Mouse (Mus musculus) heart, adult 9 months (tissue): ENCODE data around the gene Chka.

ENCODE experiments used
- DNase-seq, 2 experiments: peaks; one replicate each; pipeline ENCODE4 v3.0.0; 2022; ENCODE audit warnings: low spot score in 2 of 2

The Chka gene

GRCm38 (mm10) chr19:3846676-3847604 lies 4.6 kb upstream of the Chka start:
- DNase-seq: no peak

DNA sequence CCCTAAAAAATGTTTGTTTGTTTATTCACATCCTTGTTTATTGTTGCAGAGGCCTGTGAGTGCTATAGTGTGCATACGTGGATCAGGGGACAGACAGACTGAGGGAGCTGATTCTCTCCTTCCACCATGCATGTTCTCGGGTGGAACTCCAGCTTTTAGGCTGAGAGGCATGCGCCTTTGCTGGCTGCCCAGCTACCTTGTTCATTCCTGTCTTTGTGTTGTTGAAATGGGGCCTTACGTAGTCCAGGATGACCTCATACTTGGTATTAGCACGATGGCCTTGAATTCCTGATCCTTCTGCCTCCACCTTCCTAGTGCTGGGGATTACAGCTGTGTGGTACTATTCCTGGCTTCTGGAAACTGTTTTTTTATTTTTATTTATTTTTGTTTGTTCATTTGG lies 3.9 kb upstream of the Chka start:
- no peak for DNase-seq

- no peak for DNase-seq
Observed at GRCm38 (mm10) chr19:3848207-3848808, 3.3 kb upstream of the Chka start.

DNA sequence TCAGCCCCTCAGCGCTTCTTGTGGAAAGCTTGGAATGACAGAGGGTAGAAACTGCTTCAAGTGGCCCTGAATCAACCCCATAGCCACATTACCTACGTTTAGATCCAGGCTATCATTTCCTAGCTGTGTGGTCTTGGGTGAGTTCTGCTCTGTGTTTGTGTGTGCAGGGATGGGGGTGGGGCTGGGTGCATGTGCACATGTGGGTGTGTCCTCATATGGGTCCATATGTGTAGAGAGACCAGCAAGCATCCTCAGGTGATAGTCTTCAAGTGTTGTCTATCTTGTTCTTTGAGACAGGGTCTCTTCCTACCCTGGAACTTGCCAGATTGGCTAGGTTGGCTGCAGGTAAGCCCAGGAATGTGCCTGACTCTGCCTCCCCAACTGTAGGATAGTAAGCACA lies 2.3 kb upstream of the Chka start:
- no peak for DNase-seq

DNA sequence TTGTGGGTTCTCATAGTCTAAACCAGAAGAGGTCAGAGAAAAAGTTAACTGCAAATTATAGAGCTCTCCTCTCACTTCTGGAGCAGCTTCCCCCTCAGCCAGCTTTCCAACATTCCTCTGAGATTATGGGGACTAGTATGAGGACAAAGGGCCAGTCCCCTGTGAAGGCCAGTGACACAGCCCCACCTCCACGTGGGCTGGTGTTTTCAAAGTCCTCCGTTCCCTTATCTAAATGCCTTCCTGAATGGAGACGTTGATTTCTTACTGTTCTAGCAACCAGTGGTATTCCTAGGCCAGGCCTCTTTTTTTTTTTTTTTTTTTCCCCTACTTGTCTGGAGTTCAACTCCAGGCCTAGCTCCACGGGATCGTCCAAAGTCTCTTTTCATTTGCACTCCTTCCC lies 1.5 kb upstream of the Chka start:
- DNase-seq: no peak

- DNase-seq: peak in 1 of 2 experiments; percentile 15
Observed at GRCm38 (mm10) chr19:3850847-3851469, 615 bp upstream of the Chka start.

GRCm38 (mm10) chr19:3851979-3852681 lies 557 bp downstream of the Chka start:
- peak; percentile 34 to 35 for DNase-seq

GRCm38 (mm10) chr19:3853121-3853520 lies 1.5 kb downstream of the Chka start:
- no peak for DNase-seq

DNA sequence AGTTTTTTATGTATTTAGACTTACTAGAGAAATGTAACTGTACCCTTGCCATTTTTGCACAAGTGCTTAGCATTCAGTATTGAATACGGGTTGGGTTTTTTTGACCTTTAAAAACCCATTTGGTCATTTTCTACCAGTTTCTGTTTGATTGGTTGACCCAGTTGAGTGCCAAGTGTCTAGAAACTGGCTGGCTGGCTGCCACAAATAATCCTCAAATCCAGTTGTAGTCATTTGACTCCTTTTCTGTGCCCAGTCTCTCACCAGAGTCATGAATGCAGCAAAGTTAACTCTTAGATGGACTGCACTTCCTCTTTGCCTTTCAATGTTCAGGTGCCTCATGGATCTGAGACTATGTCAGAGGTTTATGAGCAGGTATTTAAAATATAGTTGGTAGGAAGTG lies 2.3 kb downstream of the Chka start:
- DNase-seq: no peak

GRCm38 (mm10) chr19:3855091-3855490 lies 3.5 kb downstream of the Chka start:
- DNase-seq: no peak

GRCm38 (mm10) chr19:3855601-3856000 lies 4.0 kb downstream of the Chka start:
- DNase-seq: no peak

DNA sequence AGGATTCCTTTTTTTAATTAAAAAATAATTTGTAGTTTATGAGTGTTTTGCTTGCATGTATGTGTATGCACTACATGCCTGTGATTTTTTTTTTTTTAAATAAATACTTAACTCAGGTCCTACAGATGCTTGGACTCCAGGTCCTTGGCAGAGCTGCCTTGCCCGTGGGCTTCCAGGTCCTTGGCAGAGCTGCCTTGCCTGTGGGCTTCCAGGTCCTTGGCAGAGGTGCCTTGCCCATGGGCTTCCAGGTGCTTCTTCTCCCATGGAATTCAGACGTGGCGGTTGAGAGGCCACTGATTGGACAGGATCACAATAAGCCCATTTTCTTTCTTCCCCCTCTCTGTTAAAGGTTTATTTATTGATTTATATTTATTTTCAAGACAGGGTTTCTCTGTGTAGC lies 5.6 kb downstream of the Chka start:
- DNase-seq: no peak

- DNase-seq: no peak
Observed at GRCm38 (mm10) chr19:3862713-3863112, 11.1 kb downstream of the Chka start.

GRCm38 (mm10) chr19:3864960-3865359 lies 13.4 kb downstream of the Chka start:
- DNase-seq: no peak

DNA sequence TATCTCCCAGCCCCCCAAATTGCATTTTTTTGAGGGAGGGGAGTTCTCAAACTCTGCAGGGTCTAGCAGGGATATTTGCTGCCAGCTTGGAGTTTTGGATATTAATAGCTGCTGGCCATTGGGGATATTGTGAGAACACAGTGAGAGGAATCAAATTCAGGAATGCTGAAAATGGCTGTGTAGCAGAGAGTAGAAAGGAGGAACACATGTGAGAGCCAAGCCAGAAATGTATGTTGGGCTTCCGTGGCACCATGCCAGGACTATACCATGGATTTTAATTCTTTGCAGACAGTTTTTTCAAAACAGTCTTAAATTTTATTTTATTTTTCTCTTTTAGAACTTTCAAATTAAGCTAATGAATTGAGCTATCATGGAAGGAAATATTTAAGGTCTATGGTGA lies 16.7 kb downstream of the Chka start:
- no peak for DNase-seq

DNA sequence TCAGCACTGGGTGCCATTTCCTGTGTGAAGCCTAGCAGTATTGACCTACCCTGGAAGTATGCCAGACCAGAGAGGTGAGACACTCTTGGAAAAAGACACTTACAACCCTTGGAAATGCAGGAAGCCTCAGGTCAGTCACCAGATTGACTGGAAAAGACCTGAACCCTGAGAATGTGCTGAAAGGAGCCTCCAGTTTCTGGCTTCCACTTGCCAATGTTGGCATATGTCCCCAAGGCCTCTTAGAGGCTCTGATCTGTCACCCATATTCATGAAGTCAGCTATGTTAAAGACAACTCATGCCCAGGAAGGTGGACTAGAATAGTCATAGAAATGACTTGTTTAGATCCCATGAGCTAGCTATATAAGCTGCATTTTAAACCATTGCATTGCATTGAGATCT lies 19.9 kb downstream of the Chka start:
- DNase-seq: no peak

DNA sequence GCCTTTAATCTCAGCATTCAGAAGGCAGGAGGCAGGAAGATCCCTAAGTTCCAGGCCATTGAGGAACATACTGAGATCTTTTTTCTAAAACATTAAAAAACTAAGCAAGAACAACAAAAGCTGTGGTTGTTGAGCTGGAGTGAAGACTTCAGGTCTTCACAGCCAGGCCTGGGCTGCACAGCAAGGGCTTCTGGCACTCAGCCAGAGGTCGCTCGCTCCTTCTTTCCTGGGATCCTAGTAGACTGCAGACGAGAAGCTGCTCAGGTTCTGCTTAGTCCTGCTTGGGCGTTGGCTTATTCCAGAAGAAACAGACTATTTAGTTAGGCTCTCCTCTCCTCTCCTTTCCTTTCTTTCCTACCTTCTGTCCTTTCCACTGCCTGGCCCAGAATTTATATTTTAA lies 20.8 kb downstream of the Chka start:
- no peak for DNase-seq

GRCm38 (mm10) chr19:3875045-3875444 lies 23.5 kb downstream of the Chka start:
- no peak for DNase-seq

DNA sequence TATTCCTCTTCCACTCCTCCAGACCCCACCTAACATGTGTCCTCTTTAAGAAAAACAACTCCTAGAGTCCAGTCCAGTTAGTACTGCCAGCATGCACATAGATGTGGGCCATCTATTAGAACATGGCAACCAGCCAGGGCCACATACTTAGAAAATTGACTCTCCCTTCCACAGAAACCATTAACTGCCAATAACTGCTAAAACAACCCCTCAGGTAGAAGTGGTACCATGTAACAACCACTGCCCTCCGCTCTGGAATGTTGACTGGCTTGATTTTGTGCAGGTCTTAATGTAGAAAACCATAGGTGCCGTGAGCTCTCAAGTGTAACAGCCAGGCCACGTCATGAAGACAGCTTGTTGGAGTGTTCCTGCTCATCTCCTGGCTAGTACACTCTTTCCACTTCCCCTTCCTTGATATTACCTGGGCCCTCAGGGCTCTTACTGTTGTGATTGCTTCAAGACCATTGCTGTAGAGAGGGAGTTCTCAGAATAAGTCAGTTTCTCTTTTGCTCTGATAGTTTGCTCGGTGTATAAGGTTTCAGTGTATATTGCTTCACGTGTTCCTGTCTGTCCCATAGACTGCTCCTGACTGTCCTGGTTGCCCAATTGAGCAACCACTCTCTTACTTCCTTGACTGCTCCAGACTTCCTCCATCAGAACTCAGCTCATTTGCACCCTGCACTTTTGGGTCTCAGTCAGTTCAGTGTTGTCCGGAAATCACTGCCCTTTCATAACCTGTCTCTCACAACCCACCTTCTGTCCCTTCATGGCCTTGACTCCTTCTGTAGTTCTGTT lies 28.7 kb downstream of the Chka start:
- no peak for DNase-seq

DNA sequence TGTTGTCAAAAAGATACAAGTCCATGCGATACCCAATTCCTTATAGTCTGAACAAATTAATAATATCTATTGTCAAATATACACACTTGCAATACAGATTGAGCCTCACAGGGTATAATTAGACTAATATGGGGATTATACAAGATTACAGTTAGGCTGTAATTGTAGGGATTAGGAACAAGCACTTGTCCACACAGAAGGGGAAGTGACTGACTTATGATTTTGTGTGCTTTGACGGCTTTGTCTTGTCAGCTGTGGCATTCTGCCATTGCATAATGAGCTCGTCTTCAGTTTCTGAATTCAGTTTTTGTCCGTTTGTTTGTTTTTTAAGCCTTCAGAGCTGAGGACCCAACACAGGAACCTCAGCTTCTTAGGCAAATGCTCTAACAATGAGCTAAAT lies 30.6 kb downstream of the Chka start:
- DNase-seq: no peak

- DNase-seq: no peak
Observed at GRCm38 (mm10) chr19:3884325-3884990, 32.9 kb downstream of the Chka start.
